Comparison of ENCODE assay signal across 9 mouse cellular contexts in genomic region chr2:32874070-32874469, GRCm38 (mm10). TPM values are rescaled to one million over a fixed set of nuclear protein-coding genes. Genes with fewer than 3 reads are reported as not detected.
DNase-seq lines count a peak whose midpoint lies in the region; ATAC-seq and TF ChIP-seq lines count a peak whose summit lies in the region.
"Had no signal": no experiment of that assay in that cellular context is flagged by ENCODE, and none has a peak within 500 bp of the region (broad histone marks: within the 10 kb centered on the region; RNA-seq: fewer than 3 reads in every experiment).

No protein-coding gene starts in this region.

- no peak for DNase-seq in heart, postnatal 36 days
- no peak for DNase-seq in testis, postnatal 14 days (ENCODE audit: low spot score)
- DNase-seq in liver, postnatal 0 days, result no peak
- DNase-seq in retina, postnatal 1 day, result no peak
- DNase-seq: gastrocnemius, postnatal 10 days had no signal

- no peak for TF ChIP-seq POLR2A in testis, adult 2 months (IDR thresholded peaks at IDR 0.05; ENCODE audit: control insufficient read depth, low read depth, low read length)

- no peaks in the 10 kb centered on the region for H3K36me3 ChIP-seq in heart, embryonic 13.5 days
- H3K36me3 ChIP-seq in testis, adult 2 months (ENCODE audit: control insufficient read depth, insufficient read depth, low read length), result no peaks in the 10 kb centered on the region
- H3K36me3 ChIP-seq in limb, embryonic 15.5 days, result no peaks in the 10 kb centered on the region
- no peaks in the 10 kb centered on the region for H3K36me3 ChIP-seq in liver, postnatal 0 days (replicated peaks; ENCODE audit: insufficient read depth, low read length)

- peaks cover 56% of the 10 kb centered on the region for H3K4me1 ChIP-seq in heart, embryonic 13.5 days
- H3K4me1 ChIP-seq in testis, adult 2 months (ENCODE audit: control insufficient read depth, insufficient read depth, low read length), result peaks cover 19% of the 10 kb centered on the region
- peaks cover 56% of the 10 kb centered on the region for H3K4me1 ChIP-seq in limb, embryonic 15.5 days
- H3K4me1 ChIP-seq in liver, postnatal 0 days (ENCODE audit: insufficient read depth), result peaks cover 35% of the 10 kb centered on the region

- H3K27me3 ChIP-seq in heart, embryonic 13.5 days (replicated peaks), result no peaks in the 10 kb centered on the region
- no peaks in the 10 kb centered on the region; the same call in 1 of the 2 replicates for H3K27me3 ChIP-seq in testis, adult 2 months (ENCODE audit: control insufficient read depth, insufficient read depth, low read length)
- H3K27me3 ChIP-seq in limb, embryonic 15.5 days, result no peaks in the 10 kb centered on the region
- H3K27me3 ChIP-seq in liver, postnatal 0 days (ENCODE audit: insufficient read depth, low read length), result no peaks in the 10 kb centered on the region

- H3K4me3 ChIP-seq in heart, embryonic 13.5 days, result no peak overlapping the region
- no peak overlapping the region for H3K4me3 ChIP-seq in testis, adult 2 months (ENCODE audit: control insufficient read depth, low read depth, low read length)
- H3K4me3 ChIP-seq in limb, embryonic 15.5 days, result no peak overlapping the region
- H3K4me3 ChIP-seq in liver, postnatal 0 days (ENCODE audit: low read depth, low read length), result no peak overlapping the region

- TF ChIP-seq CTCF in testis, adult 2 months (IDR thresholded peaks at IDR 0.05; ENCODE audit: control insufficient read depth, insufficient read depth, insufficient replicate concordance, low read depth, low read length), result no peak
- TF ChIP-seq CTCF in liver, postnatal 0 days (IDR thresholded peaks at IDR 0.05; ENCODE audit: low read depth), result no peak

- no peak for ATAC-seq in heart, embryonic 13.5 days (ENCODE audit: extremely low read depth, insufficient number of reproducible peaks, low FRiP score, low TSS enrichment)
- ATAC-seq in limb, embryonic 15.5 days (ENCODE audit: insufficient number of reproducible peaks, low FRiP score, low TSS enrichment, low read depth), result no peak
- ATAC-seq in liver, postnatal 0 days, result no peak
- no peak for ATAC-seq in erythroblast, adult 5-6 weeks (replicated peaks; ENCODE audit: low FRiP score, poor library complexity, severe bottlenecking)

- peak overlapping the region; percentile 10; the same call in 1 of the 2 replicates for H3K27ac ChIP-seq in heart, embryonic 13.5 days (replicated peaks)
- H3K27ac ChIP-seq in testis, adult 2 months (ENCODE audit: control insufficient read depth, insufficient read depth, low read depth, low read length), result peak overlapping the region; percentile 34; the same call in 1 of the 2 replicates
- H3K27ac ChIP-seq in limb, embryonic 15.5 days, result peak overlapping the region; percentile 74
- H3K27ac ChIP-seq in liver, postnatal 0 days (ENCODE audit: low read depth), result no peak overlapping the region

- intact Hi-C loops in heart, postnatal 36 days (cut with DNase I), result no loop called here

- peak overlapping the region; percentile 82 for H3K4me2 ChIP-seq in heart, embryonic 13.5 days
- H3K4me2 ChIP-seq in limb, embryonic 15.5 days, result no peak overlapping the region
- no peak overlapping the region for H3K4me2 ChIP-seq in liver, postnatal 0 days (ENCODE audit: low read depth, low read length)

- WGBS in heart, embryonic 13.5 days, result 75% methylated on average over 3 of the region's 3 CpGs
- 68% methylated on average over 3 of the region's 3 CpGs for WGBS in limb, embryonic 15.5 days
- 70% methylated on average over 3 of the region's 3 CpGs for WGBS in liver, postnatal 0 days (ENCODE audit: insufficient replicate concordance)

- TF ChIP-seq EP300 in liver, postnatal 0 days (IDR thresholded peaks at IDR 0.05; ENCODE audit: low read depth), result no peak

- H3K9ac ChIP-seq in heart, embryonic 13.5 days, result peak overlapping the region; percentile 50; the same call in 1 of the 2 replicates
- no peak overlapping the region for H3K9ac ChIP-seq in limb, embryonic 15.5 days
- H3K9ac ChIP-seq in liver, postnatal 0 days (replicated peaks), result no peak overlapping the region

- H3K9me3 ChIP-seq in heart, embryonic 13.5 days, result no peaks in the 10 kb centered on the region
- H3K9me3 ChIP-seq in limb, embryonic 15.5 days, result no peaks in the 10 kb centered on the region
- H3K9me3 ChIP-seq in liver, postnatal 0 days (ENCODE audit: low read length), result no peaks in the 10 kb centered on the region

RNA-seq across cellular contexts. Expression of gene Fam129b, which starts 1.8 kb away (rescaled TPM):
- 46.4 and 47.1 TPM in 2 replicates for polyA plus RNA-seq in heart, embryonic 13.5 days (2015; fragmentation: Nextera tagmentation; extraction: Ambion mirVana)
- total RNA-seq in heart, postnatal 36 days (2021), result 10 to 100 TPM; 22.5 to 26.9 TPM
- 2.0 and 3.1 TPM in 2 replicates for polyA plus RNA-seq in testis, adult 2 months (2012; rRNA removed)
- polyA plus RNA-seq in limb, embryonic 15.5 days (2015; fragmentation: Nextera tagmentation; extraction: Ambion mirVana), result 138 and 152 TPM in 2 replicates
- polyA plus RNA-seq in liver, postnatal 0 days (2015; fragmentation: Nextera tagmentation; extraction: Ambion mirVana), result 5.2 and 5.9 TPM in 2 replicates
- total RNA-seq in erythroblast, adult 5-6 weeks (2015; ENCODE audit: low replicate concordance), result 3.1 and 5.8 TPM in 2 replicates
- 2.6 and 5.6 TPM in 2 replicates for total RNA-seq in erythroblast, adult 5-6 weeks (2017; ENCODE audit: low replicate concordance)

RNA-seq across cellular contexts. Expression of gene Stxbp1, which starts 27.0 kb away (rescaled TPM):
- polyA plus RNA-seq in heart, embryonic 13.5 days (2015; fragmentation: Nextera tagmentation; extraction: Ambion mirVana), result 23.6 and 24.8 TPM in 2 replicates
- 10 to 100 TPM; 10.1 to 14.3 TPM for total RNA-seq in heart, postnatal 36 days (2021)
- 12.9 and 15.2 TPM in 2 replicates for polyA plus RNA-seq in testis, adult 2 months (2012; rRNA removed)
- 16.7 and 17.9 TPM in 2 replicates for polyA plus RNA-seq in limb, embryonic 15.5 days (2015; fragmentation: Nextera tagmentation; extraction: Ambion mirVana)
- polyA plus RNA-seq in liver, postnatal 0 days (2015; fragmentation: Nextera tagmentation; extraction: Ambion mirVana), result 2.1 and 2.3 TPM in 2 replicates
- total RNA-seq in erythroblast, adult 5-6 weeks (2015; ENCODE audit: low replicate concordance), result 0.96 and 1.3 TPM in 2 replicates
- 0.34 and 0.56 TPM in 2 replicates for total RNA-seq in erythroblast, adult 5-6 weeks (2017; ENCODE audit: low replicate concordance)
